Comparison of ENCODE assay signal across 25 mouse cellular contexts in genomic region chr7:43952703-43953102, GRCm38 (mm10). TPM values are rescaled to one million over a fixed set of nuclear protein-coding genes. Genes with fewer than 3 reads are reported as not detected.
DNase-seq lines count a peak whose midpoint lies in the region; ATAC-seq and TF ChIP-seq lines count a peak whose summit lies in the region.
"Had no signal": no experiment of that assay in that cellular context is flagged by ENCODE, and none has a peak within 500 bp of the region (broad histone marks: within the 10 kb centered on the region; RNA-seq: fewer than 3 reads in every experiment).

No protein-coding gene starts in this region.

- WGBS in kidney, embryonic 16.5 days: 33% methylated on average over 4 of the region's 4 CpGs

- no peak for TF ChIP-seq CTCF in left cerebral cortex, adult 2 months (IDR thresholded peaks at IDR 0.05)

- H3K36me3 ChIP-seq in kidney, embryonic 16.5 days (ENCODE audit: insufficient read depth, low read length): no peaks in the 10 kb centered on the region
- H3K36me3 ChIP-seq: embryonic facial prominence, embryonic 12.5 days; hindbrain, embryonic 13.5 days; intestine, embryonic 15.5 days; limb, embryonic 10.5 days; liver, embryonic 13.5 days had no signal

- no peak overlapping the region for H3K9ac ChIP-seq in kidney, embryonic 16.5 days (replicated peaks; ENCODE audit: low read length)
- H3K9ac ChIP-seq: embryonic facial prominence, embryonic 12.5 days; hindbrain, embryonic 13.5 days; intestine, embryonic 15.5 days; liver, embryonic 13.5 days had no signal

- no peaks in the 10 kb centered on the region for H3K27me3 ChIP-seq in kidney, embryonic 16.5 days (ENCODE audit: insufficient read depth, low read length)
- H3K27me3 ChIP-seq: embryonic facial prominence, embryonic 12.5 days; hindbrain, embryonic 13.5 days; intestine, embryonic 15.5 days; liver, embryonic 13.5 days had no signal

- no peak overlapping the region for H3K4me3 ChIP-seq in left cerebral cortex, adult 2 months
- no peak overlapping the region for H3K4me3 ChIP-seq in kidney, embryonic 16.5 days (ENCODE audit: low read length)
- H3K4me3 ChIP-seq: embryonic facial prominence, embryonic 12.5 days; heart, adult 2 months; hindbrain, embryonic 13.5 days; intestine, embryonic 15.5 days; limb, embryonic 10.5 days; liver, embryonic 13.5 days had no signal

- H3K4me1 ChIP-seq in kidney, embryonic 16.5 days (ENCODE audit: insufficient read depth, low read length): 0 out of 2 replicates have a peak, but pooled peaks cover 3% of the 10 kb centered on the region
- H3K4me1 ChIP-seq: embryonic facial prominence, embryonic 12.5 days; hindbrain, embryonic 13.5 days; intestine, embryonic 15.5 days; limb, embryonic 10.5 days; liver, embryonic 13.5 days had no signal

- no peak overlapping the region for H3K27ac ChIP-seq in left cerebral cortex, adult 2 months
- H3K27ac ChIP-seq in kidney, embryonic 16.5 days (ENCODE audit: low read length): no peak overlapping the region
- H3K27ac ChIP-seq: embryonic facial prominence, embryonic 12.5 days; heart, adult 2 months; hindbrain, embryonic 13.5 days; intestine, embryonic 15.5 days; limb, embryonic 10.5 days; liver, embryonic 13.5 days had no signal

- peak; percentile 11 to 16 for DNase-seq in left cerebral cortex, adult 2 months (ENCODE audit: extremely low spot score in 1 of 2, low spot score in 2 of 2)
- no peak for DNase-seq in left cerebral cortex, adult 11 months (ENCODE audit: low spot score)
- peak; percentile 5 to 28 for DNase-seq in layer of hippocampus, adult 8-10 months (ENCODE audit: low spot score in 2 of 2)
- DNase-seq in telencephalon, adult 2 months (ENCODE audit: low read depth, low spot score): peak; percentile 12
- no peak for DNase-seq in spleen, adult 18-20 months
- DNase-seq in gastrocnemius, postnatal 4 days (ENCODE audit: low spot score in 2 of 2): no peak
- DNase-seq: B cell, adult 2 months; cerebellum, adult 11-12 months; cerebellum, postnatal 36 days; heart, adult 2 months; liver, embryonic 13.5 days; midbrain, embryonic 14.5 days; thymus, postnatal 4 days had no signal

- H3K4me2 ChIP-seq in kidney, embryonic 16.5 days (replicated peaks; ENCODE audit: low read depth, low read length): no peak overlapping the region
- H3K4me2 ChIP-seq: embryonic facial prominence, embryonic 12.5 days; hindbrain, embryonic 13.5 days; intestine, embryonic 15.5 days; liver, embryonic 13.5 days had no signal

- H3K9me3 ChIP-seq in kidney, embryonic 16.5 days (ENCODE audit: low read length): no peaks in the 10 kb centered on the region
- H3K9me3 ChIP-seq: embryonic facial prominence, embryonic 12.5 days; hindbrain, embryonic 13.5 days; intestine, embryonic 15.5 days; limb, embryonic 10.5 days; liver, embryonic 13.5 days had no signal

- ATAC-seq in kidney, embryonic 16.5 days (ENCODE audit: low FRiP score, low TSS enrichment): peak; percentile 87
- ATAC-seq in granulocyte monocyte progenitor cell, adult 5-6 weeks (replicated peaks; ENCODE audit: poor library complexity, severe bottlenecking): no peak
- ATAC-seq: intestine, embryonic 15.5 days had no signal

- intact Hi-C loops in left cerebral cortex, adult 2 months (cut with DNase I): no loop called here

RNA-seq across cellular contexts. Expression of gene Klk1b8, which starts 2.2 kb away (rescaled TPM):
- not detected for total RNA-seq in left cerebral cortex, adult 2 months (2021)
- not detected in 2 replicates for polyA plus RNA-seq in kidney, embryonic 16.5 days (2015; fragmentation: Nextera tagmentation; extraction: Ambion mirVana)
- not detected for total RNA-seq in layer of hippocampus, adult 8-10 months (2022)
- total RNA-seq in granulocyte monocyte progenitor cell, adult 5-6 weeks (2014; fragmentation: Nextera tagmentation): not detected in 2 replicates
- not detected in 2 replicates for total RNA-seq in granulocyte monocyte progenitor cell, adult 5-6 weeks (2017)
- total RNA-seq in gastrocnemius, postnatal 4 days (2021): not detected
- total RNA-seq: adrenal gland, adult 18-20 months; heart, adult 2 months; megakaryocyte progenitor cell, adult 5-6 weeks had no signal
- polyA plus RNA-seq: embryonic facial prominence, embryonic 12.5 days; heart, adult 2 months; heart, postnatal 0 days; hindbrain, embryonic 13.5 days; limb, embryonic 10.5 days; liver, embryonic 13.5 days; lung, embryonic 16.5 days; midbrain, embryonic 14.5 days; small intestine, adult 2 months had no signal

RNA-seq across cellular contexts. Expression of gene Klk1b1, which starts 13.8 kb away (rescaled TPM):
- total RNA-seq in left cerebral cortex, adult 2 months (2021): not detected
- not detected in 2 replicates for polyA plus RNA-seq in kidney, embryonic 16.5 days (2015; fragmentation: Nextera tagmentation; extraction: Ambion mirVana)
- total RNA-seq in layer of hippocampus, adult 8-10 months (2022): not detected
- not detected in 2 replicates for total RNA-seq in granulocyte monocyte progenitor cell, adult 5-6 weeks (2014; fragmentation: Nextera tagmentation)
- not detected in 2 replicates for total RNA-seq in granulocyte monocyte progenitor cell, adult 5-6 weeks (2017)
- total RNA-seq in gastrocnemius, postnatal 4 days (2021): not detected
- total RNA-seq: adrenal gland, adult 18-20 months; heart, adult 2 months; megakaryocyte progenitor cell, adult 5-6 weeks had no signal
- polyA plus RNA-seq: embryonic facial prominence, embryonic 12.5 days; heart, adult 2 months; heart, postnatal 0 days; hindbrain, embryonic 13.5 days; intestine, embryonic 15.5 days; limb, embryonic 10.5 days; liver, embryonic 13.5 days; lung, embryonic 16.5 days; midbrain, embryonic 14.5 days; small intestine, adult 2 months; stomach, embryonic 16.5 days had no signal

RNA-seq across cellular contexts. Expression of gene Klk15, which starts 19.2 kb away (rescaled TPM):
- total RNA-seq in left cerebral cortex, adult 2 months (2021): not detected
- polyA plus RNA-seq in kidney, embryonic 16.5 days (2015; fragmentation: Nextera tagmentation; extraction: Ambion mirVana): not detected in 2 replicates
- total RNA-seq in layer of hippocampus, adult 8-10 months (2022): not detected
- total RNA-seq in granulocyte monocyte progenitor cell, adult 5-6 weeks (2014; fragmentation: Nextera tagmentation): not detected in 2 replicates
- total RNA-seq in granulocyte monocyte progenitor cell, adult 5-6 weeks (2017): not detected in 2 replicates
- total RNA-seq in gastrocnemius, postnatal 4 days (2021): not detected
- total RNA-seq: adrenal gland, adult 18-20 months; heart, adult 2 months; megakaryocyte progenitor cell, adult 5-6 weeks had no signal
- polyA plus RNA-seq: embryonic facial prominence, embryonic 12.5 days; heart, adult 2 months; heart, postnatal 0 days; hindbrain, embryonic 13.5 days; intestine, embryonic 15.5 days; liver, embryonic 13.5 days; lung, embryonic 16.5 days; midbrain, embryonic 14.5 days; small intestine, adult 2 months; stomach, embryonic 16.5 days had no signal

RNA-seq across cellular contexts. Expression of gene Klk1b9, which starts 23.2 kb away (rescaled TPM):
- not detected for total RNA-seq in left cerebral cortex, adult 2 months (2021)
- not detected in 2 replicates for polyA plus RNA-seq in kidney, embryonic 16.5 days (2015; fragmentation: Nextera tagmentation; extraction: Ambion mirVana)
- total RNA-seq in layer of hippocampus, adult 8-10 months (2022): not detected
- not detected in 2 replicates for total RNA-seq in granulocyte monocyte progenitor cell, adult 5-6 weeks (2014; fragmentation: Nextera tagmentation)
- not detected in 2 replicates for total RNA-seq in granulocyte monocyte progenitor cell, adult 5-6 weeks (2017)
- total RNA-seq in gastrocnemius, postnatal 4 days (2021): not detected
- total RNA-seq: adrenal gland, adult 18-20 months; heart, adult 2 months; megakaryocyte progenitor cell, adult 5-6 weeks had no signal
- polyA plus RNA-seq: embryonic facial prominence, embryonic 12.5 days; heart, adult 2 months; heart, postnatal 0 days; hindbrain, embryonic 13.5 days; intestine, embryonic 15.5 days; limb, embryonic 10.5 days; liver, embryonic 13.5 days; lung, embryonic 16.5 days; midbrain, embryonic 14.5 days; small intestine, adult 2 months; stomach, embryonic 16.5 days had no signal

RNA-seq across cellular contexts. Expression of gene Klk1b11, which starts 43.0 kb away (rescaled TPM):
- not detected for total RNA-seq in left cerebral cortex, adult 2 months (2021)
- not detected in 2 replicates for polyA plus RNA-seq in kidney, embryonic 16.5 days (2015; fragmentation: Nextera tagmentation; extraction: Ambion mirVana)
- not detected for total RNA-seq in layer of hippocampus, adult 8-10 months (2022)
- not detected in 2 replicates for total RNA-seq in granulocyte monocyte progenitor cell, adult 5-6 weeks (2014; fragmentation: Nextera tagmentation)
- total RNA-seq in granulocyte monocyte progenitor cell, adult 5-6 weeks (2017): not detected in 2 replicates
- not detected for total RNA-seq in gastrocnemius, postnatal 4 days (2021)
- total RNA-seq: adrenal gland, adult 18-20 months; heart, adult 2 months; megakaryocyte progenitor cell, adult 5-6 weeks had no signal
- polyA plus RNA-seq: embryonic facial prominence, embryonic 12.5 days; heart, adult 2 months; heart, postnatal 0 days; hindbrain, embryonic 13.5 days; intestine, embryonic 15.5 days; limb, embryonic 10.5 days; liver, embryonic 13.5 days; lung, embryonic 16.5 days; midbrain, embryonic 14.5 days; small intestine, adult 2 months; stomach, embryonic 16.5 days had no signal

Comparison
In these comparisons a context has a peak if more than half of its experiments do, and no peak if none do; other contexts are left out.
1. DNase-seq: peak in left cerebral cortex, adult 2 months (2 of 2), layer of hippocampus, adult 8-10 months (2 of 2) and telencephalon, adult 2 months (single experiment); none in left cerebral cortex, adult 11 months (single experiment), spleen, adult 18-20 months (0 of 2) and gastrocnemius, postnatal 4 days (0 of 2).